In genomic region chr11:55158785-55159359, GRCm38 (mm10) we compare ENCODE assay signal across 9 mouse cellular contexts. TPM values are rescaled to one million over a fixed set of nuclear protein-coding genes. Genes with fewer than 3 reads are reported as not detected.
DNase-seq lines count a peak whose midpoint lies in the region; ATAC-seq and TF ChIP-seq lines count a peak whose summit lies in the region.
"Had no signal": no experiment of that assay in that cellular context is flagged by ENCODE, and none has a peak within 500 bp of the region (broad histone marks: within the 10 kb centered on the region; RNA-seq: fewer than 3 reads in every experiment).

No protein-coding gene starts in this region.

- peaks cover 9 to 28% of the 10 kb centered on the region in 2 experiments for H3K4me1 ChIP-seq in MEL (ENCODE audit: control insufficient read depth in 1 of 2, insufficient read depth in 2 of 2, low read length in 2 of 2)
- no peaks in the 10 kb centered on the region for H3K4me1 ChIP-seq in embryonic facial prominence, embryonic 11.5 days (ENCODE audit: control insufficient read depth, insufficient read depth, low read length)

- DNase-seq in MEL (ENCODE audit: low read depth, low spot score): peak; percentile 94
- DNase-seq in adrenal gland, postnatal 14 days: peak; percentile 91
- DNase-seq in embryonic facial prominence, embryonic 11.5 days (ENCODE audit: low spot score): peak; percentile 84
- DNase-seq in heart, postnatal 14 days: peak; percentile 76 to 90
- peak; percentile 65 to 88 for DNase-seq in layer of hippocampus, adult 8-10 months (ENCODE audit: low spot score in 2 of 2)
- peak; percentile 88 for DNase-seq in lung, postnatal 14 days
- DNase-seq in skeletal muscle tissue, adult 2 months (ENCODE audit: low read depth, low spot score): peak; percentile 67
- peak; percentile 71 for DNase-seq in yolk sac, embryonic 10.5 days (ENCODE audit: low spot score)

- H3K79me2 ChIP-seq in MEL (ENCODE audit: control insufficient read depth, insufficient read depth, low read length, poor library complexity): no peaks in the 10 kb centered on the region

- no peak overlapping the region for H3K4me2 ChIP-seq in embryonic facial prominence, embryonic 11.5 days (ENCODE audit: low read depth, low read length)

- no peaks in the 10 kb centered on the region for H3K27me3 ChIP-seq in MEL (ENCODE audit: control insufficient read depth in 1 of 2, insufficient read depth in 2 of 2, low read length in 2 of 2)
- H3K27me3 ChIP-seq in embryonic facial prominence, embryonic 11.5 days (ENCODE audit: control insufficient read depth, insufficient read depth, low read length): no peaks in the 10 kb centered on the region

- H3K9ac ChIP-seq in MEL (ENCODE audit: control insufficient read depth, low read depth, low read length, poor library complexity, severe bottlenecking): peak overlapping the region; percentile 13; the same call in 1 of the 2 replicates
- H3K9ac ChIP-seq in embryonic facial prominence, embryonic 11.5 days (replicated peaks; ENCODE audit: low read length): no peak overlapping the region

- TF ChIP-seq EP300 in MEL (IDR thresholded peaks at IDR 0.05; ENCODE audit: low read depth in 1 of 2, low read length in 2 of 2): no peak

- no peak overlapping the region for H3K27ac ChIP-seq in MEL (ENCODE audit: control insufficient read depth, low read depth, low read length)
- H3K27ac ChIP-seq in embryonic facial prominence, embryonic 11.5 days (replicated peaks; ENCODE audit: low read depth, low read length): no peak overlapping the region

- peak in 2 of 3 experiments; percentile 95 to 98 for TF ChIP-seq CTCF in MEL (IDR thresholded peaks at IDR 0.05 in 2 of 3, conservative IDR thresholded peaks at IDR 0.05 in 1 of 3; ENCODE audit: control insufficient read depth in 1 of 3, insufficient read depth in 1 of 3, low read depth in 2 of 3, low read length in 3 of 3, poor library complexity in 1 of 3, severe bottlenecking in 1 of 3)

- intact Hi-C loops in heart, postnatal 14 days (cut with DNase I): loop anchor here (2.0 to 5.0 kb wide), 4 partner anchors 62 to 282 kb away; partner anchors contain the start of gene Gm2a

- WGBS in embryonic facial prominence, embryonic 11.5 days: 51% methylated on average over 13 of the region's 13 CpGs

- TF ChIP-seq POLR2A in MEL (IDR thresholded peaks at IDR 0.05; ENCODE audit: control insufficient read depth in 1 of 2, insufficient read depth in 1 of 2, low read depth in 1 of 2, low read length in 2 of 2, poor library complexity in 1 of 2): no peak

- no peak; the same call in 1 of the 2 replicates for ATAC-seq in embryonic facial prominence, embryonic 11.5 days (replicated peaks; ENCODE audit: insufficient number of reproducible peaks, low FRiP score, low TSS enrichment, low read depth)

- H3K9me3 ChIP-seq in MEL (replicated peaks; ENCODE audit: insufficient read depth, low read length): no peaks in the 10 kb centered on the region
- H3K9me3 ChIP-seq in embryonic facial prominence, embryonic 11.5 days (replicated peaks; ENCODE audit: control insufficient read depth, low read length): no peaks in the 10 kb centered on the region

- H3K36me3 ChIP-seq in MEL (ENCODE audit: control insufficient read depth in 1 of 2, insufficient read depth in 2 of 2, low read length in 2 of 2): peaks cover 0 to 9% of the 10 kb centered on the region in 2 experiments; a peak in 2 of 4 replicates
- no peaks in the 10 kb centered on the region for H3K36me3 ChIP-seq in embryonic facial prominence, embryonic 11.5 days (replicated peaks; ENCODE audit: control insufficient read depth, insufficient read depth, low read depth, low read length)

- H3K4me3 ChIP-seq in MEL (ENCODE audit: control insufficient read depth in 1 of 2, insufficient read depth in 1 of 2, low read depth in 2 of 2, low read length in 2 of 2): no peak overlapping the region; a peak in 1 of 4 replicates
- no peak overlapping the region for H3K4me3 ChIP-seq in embryonic facial prominence, embryonic 11.5 days (ENCODE audit: low read depth, low read length)
- H3K4me3 ChIP-seq: myocyte had no signal

- no peak; the same call in none of the 2 replicates for TF ChIP-seq RAD21 in MEL (IDR thresholded peaks at IDR 0.05; ENCODE audit: low read depth, low read length)

TF ChIP-seq in MEL, 35 proteins besides CTCF, POLR2A, EP300 and RAD21:
- TF ChIP-seq SIN3A (IDR thresholded peaks at IDR 0.05; ENCODE audit: low read length): peak; percentile 59; the same call in 1 of the 2 replicates
- TF ChIP-seq MAZ (IDR thresholded peaks at IDR 0.05; ENCODE audit: low read depth, low read length): 0 out of 2 replicates have a peak, but pooled peaks have one; percentile 39
- peak; percentile 40; the same call in 1 of the 2 replicates for TF ChIP-seq ZNF384 (IDR thresholded peaks at IDR 0.05; ENCODE audit: low read depth, low read length)
- TF ChIP-seq CHD1 (IDR thresholded peaks at IDR 0.05; ENCODE audit: low read depth, low read length): no peak
- no peak for TF ChIP-seq RCOR1 (IDR thresholded peaks at IDR 0.05; ENCODE audit: low read depth, low read length)
- TF ChIP-seq ZC3H11A (IDR thresholded peaks at IDR 0.05; ENCODE audit: low read depth, low read length): peak; percentile 100
- TF ChIP-seq MEF2A (IDR thresholded peaks at IDR 0.05; ENCODE audit: extremely low read depth, insufficient replicate concordance, low read depth, low read length, poor library complexity, severe bottlenecking): no peak
- TF ChIP-seq BHLHE40 (IDR thresholded peaks at IDR 0.05; ENCODE audit: borderline replicate concordance, low read depth, low read length): no peak
- TF ChIP-seq POLR2AphosphoS5 (IDR thresholded peaks at IDR 0.05; ENCODE audit: borderline replicate concordance, low read depth, low read length): no peak
- TF ChIP-seq CHD2 (IDR thresholded peaks at IDR 0.05; ENCODE audit: low read length): no peak
- TF ChIP-seq MYC (IDR thresholded peaks at IDR 0.05; ENCODE audit: low read depth, low read length): 0 out of 2 replicates have a peak, but pooled peaks have one; percentile 63
- no peak for TF ChIP-seq GABPA (IDR thresholded peaks at IDR 0.05; ENCODE audit: low read depth, low read length)
- no peak for TF ChIP-seq NRF1 (IDR thresholded peaks at IDR 0.05; ENCODE audit: insufficient read depth, low read depth, low read length, poor library complexity, severe bottlenecking)
- peak; percentile 97 for TF ChIP-seq SMC3 (IDR thresholded peaks at IDR 0.05; ENCODE audit: low read depth, low read length)
- TF ChIP-seq HCFC1 (IDR thresholded peaks at IDR 0.05; ENCODE audit: low read depth, low read length): peak; percentile 56; the same call in 1 of the 2 replicates
- no peak for TF ChIP-seq MYB (IDR thresholded peaks at IDR 0.05; ENCODE audit: low read depth, low read length)
- TF ChIP-seq TCF12 (IDR thresholded peaks at IDR 0.05; ENCODE audit: low read depth, low read length): no peak
- TF ChIP-seq JUND (IDR thresholded peaks at IDR 0.05; ENCODE audit: low read depth, low read length): no peak
- peak; percentile 53; the same call in 1 of the 2 replicates for TF ChIP-seq GATA1 (IDR thresholded peaks at IDR 0.05; ENCODE audit: low read depth, low read length)
- TF ChIP-seq TBP (IDR thresholded peaks at IDR 0.05; ENCODE audit: low read depth, low read length): 0 out of 2 replicates have a peak, but pooled peaks have one; percentile 58
TF ChIP-seq in MEL: peak in this region for 9.

RNA-seq across cellular contexts. Expression of gene Slc36a3, which starts 7.4 kb away (rescaled TPM):
- 0.12 and 0.13 TPM in 2 replicates for total RNA-seq in MEL (2012; rRNA removed)
- under 1 TPM in 1 of 2 experiments, not detected in 1; 0.15 TPM for polyA plus RNA-seq in MEL (2012; ENCODE audit: insufficient read depth in 1 of 2, insufficient read length in 2 of 2, low read depth in 1 of 2, low replicate concordance in 2 of 2, missing spikeins in 1 of 2)
- not detected in 2 replicates for total RNA-seq in adrenal gland, postnatal 14 days (2021)
- polyA plus RNA-seq in embryonic facial prominence, embryonic 11.5 days (2014; fragmentation: Nextera tagmentation; extraction: Ambion mirVana): not detected in 2 replicates
- total RNA-seq in heart, postnatal 14 days (2021): not detected
- not detected for total RNA-seq in layer of hippocampus, adult 8-10 months (2022)
- polyA plus RNA-seq: myocyte had no signal

RNA-seq across cellular contexts. Expression of gene Slc36a2, which starts 26.0 kb away (rescaled TPM):
- not detected in 2 replicates for total RNA-seq in MEL (2012; rRNA removed)
- polyA plus RNA-seq in MEL (2012; ENCODE audit: insufficient read depth in 1 of 2, insufficient read length in 2 of 2, low read depth in 1 of 2, low replicate concordance in 2 of 2, missing spikeins in 1 of 2): not detected
- total RNA-seq in adrenal gland, postnatal 14 days (2021): 176 and 200 TPM in 2 replicates
- 0.11 and 0.38 TPM in 2 replicates for polyA plus RNA-seq in embryonic facial prominence, embryonic 11.5 days (2014; fragmentation: Nextera tagmentation; extraction: Ambion mirVana)
- total RNA-seq in heart, postnatal 14 days (2021): 10 to 100 TPM in 1 of 2 experiments, 1 to 10 TPM in 1; 8.9 to 15.2 TPM
- total RNA-seq in layer of hippocampus, adult 8-10 months (2022): under 1 TPM in 3 of 4 experiments, not detected in 1; 0.24 to 0.39 (median 0.29) TPM
- polyA plus RNA-seq: myocyte had no signal

RNA-seq across cellular contexts. Expression of gene Slc36a1, which starts 45.3 kb away (rescaled TPM):
- 2.8 and 3.1 TPM in 2 replicates for total RNA-seq in MEL (2012; rRNA removed)
- 1 to 10 TPM in 1 of 2 experiments, not detected in 1; 5.2 TPM for polyA plus RNA-seq in MEL (2012; ENCODE audit: insufficient read depth in 1 of 2, insufficient read length in 2 of 2, low read depth in 1 of 2, low replicate concordance in 2 of 2, missing spikeins in 1 of 2)
- 19.3 and 23.0 TPM in 2 replicates for total RNA-seq in adrenal gland, postnatal 14 days (2021)
- 1.6 and 1.9 TPM in 2 replicates for polyA plus RNA-seq in embryonic facial prominence, embryonic 11.5 days (2014; fragmentation: Nextera tagmentation; extraction: Ambion mirVana)
- total RNA-seq in heart, postnatal 14 days (2021): 10 to 100 TPM; 12.1 to 13.7 TPM
- total RNA-seq in layer of hippocampus, adult 8-10 months (2022): 10 to 100 TPM; 48.4 to 60.7 (median 57.1) TPM

Comparison
In these comparisons a context has a peak if more than half of its experiments do, and no peak if none do; other contexts are left out.
1. RNA of gene Slc36a2, which starts 26.0 kb away (total RNA-seq): 176 to 200 TPM in adrenal gland, postnatal 14 days; 8.9 to 15.2 TPM in heart, postnatal 14 days, 0.24 to 0.39 TPM in layer of hippocampus, adult 8-10 months and not detected in MEL; every median in the first group is over 10 times any median in the second.
2. Peak in every context shown above with its lines, with median percentiles within 50 percentile points of each other: DNase-seq.